Mouse (Mus musculus) thymus, adult 2 months (tissue): Measurements from ENCODE around the gene Fat4.

Experiments
- CTCF ChIP-seq: fragments of 200-500 bp; IDR thresholded peaks from 2 replicates; pipeline ENCODE4 v1.5.1; 2012; ENCODE audit warnings: mild to moderate bottlenecking, control low read depth, low read length, moderate library complexity, borderline replicate concordance; ENCODE audit not compliant: control insufficient read depth, poor library complexity, insufficient read depth; ENCODE audit errors: extremely low read depth
- POLR2A ChIP-seq: fragments of 200-500 bp; IDR thresholded peaks from 2 replicates; pipeline ENCODE4 v1.6.1; 2012; ENCODE audit warnings: mild to moderate bottlenecking, low read length, control low read depth, moderate library complexity; ENCODE audit not compliant: control insufficient read depth, poor library complexity, insufficient read depth; ENCODE audit errors: extremely low read depth

DNA sequence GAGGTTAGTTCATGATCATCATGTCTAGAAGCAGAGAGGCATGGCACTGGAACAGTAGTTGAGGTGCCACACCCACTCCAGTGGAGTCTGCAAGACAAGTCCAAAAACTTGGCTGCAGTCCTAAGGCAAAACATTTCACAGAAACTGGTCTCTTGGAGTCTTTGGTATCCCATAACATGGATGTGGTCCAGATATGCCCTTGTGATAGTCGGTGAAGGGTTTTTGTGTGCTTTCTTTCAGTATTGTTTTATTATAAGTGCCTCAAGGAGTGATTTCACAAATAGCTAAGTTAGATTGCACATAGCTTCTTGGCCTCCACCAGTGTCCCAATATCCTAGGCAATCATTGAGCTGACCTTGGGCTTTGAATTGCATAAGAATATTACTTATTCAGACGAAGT lies 15.4 kb upstream of the Fat4 start:
- TF ChIP-seq POLR2A, result no peak
- no peak for TF ChIP-seq CTCF
